Mouse (Mus musculus) left cerebral cortex, postnatal 25 days (tissue): ENCODE data around the gene Gaa. TPM values are rescaled to one million over a fixed set of nuclear protein-coding genes. Genes with fewer than 3 reads are reported as not detected.
"Not testable (repeated sequence)": the region's sequence is repeated elsewhere in the genome, so short reads cannot be mapped to it uniquely, and the experiment has no call there.

ENCODE experiments used
- DNase-seq, 2 experiments: peaks; one replicate each; pipeline ENCODE4 v3.0.0; 2022; ENCODE audit warnings: low spot score in 2 of 2, mixed read lengths in 1 of 2
- intact Hi-C: fragments of 180-260 bp; cut with DNase I; formaldehyde crosslinking; loops from one replicate; pipeline ENCODE4 v1.15.1; 2025
- total RNA-seq, 2 experiments: library from RNA; stranded (reverse); gene quantifications; 2 replicates each; pipeline ENCODE4 v1.2.3; 2021

The Gaa gene
- total RNA-seq, 2 experiments from 2014 or later: 232 to 233 TPM

DNA sequence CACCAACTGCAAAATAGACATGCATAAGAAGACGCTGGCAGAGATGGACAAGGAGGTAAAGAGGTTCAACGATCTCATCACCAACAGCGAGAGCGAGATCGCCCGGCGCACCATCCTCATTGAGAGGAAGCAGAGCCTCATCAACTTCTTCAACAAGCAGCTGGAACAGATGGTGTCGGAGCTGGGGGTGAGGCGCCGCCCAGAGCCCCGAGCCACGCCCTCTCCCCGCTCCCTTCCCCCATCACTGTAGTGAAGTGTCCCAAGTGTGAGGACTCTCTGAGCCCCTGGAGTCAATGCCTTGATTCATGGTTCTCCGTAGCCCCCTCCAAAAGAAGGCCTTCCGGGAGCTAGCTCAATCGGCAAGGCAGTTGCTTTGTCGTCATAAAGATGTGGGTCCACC, 16.7 kb upstream of the Gaa start:
- DNase-seq: no peak
- intact Hi-C loops: no loop called here

DNA sequence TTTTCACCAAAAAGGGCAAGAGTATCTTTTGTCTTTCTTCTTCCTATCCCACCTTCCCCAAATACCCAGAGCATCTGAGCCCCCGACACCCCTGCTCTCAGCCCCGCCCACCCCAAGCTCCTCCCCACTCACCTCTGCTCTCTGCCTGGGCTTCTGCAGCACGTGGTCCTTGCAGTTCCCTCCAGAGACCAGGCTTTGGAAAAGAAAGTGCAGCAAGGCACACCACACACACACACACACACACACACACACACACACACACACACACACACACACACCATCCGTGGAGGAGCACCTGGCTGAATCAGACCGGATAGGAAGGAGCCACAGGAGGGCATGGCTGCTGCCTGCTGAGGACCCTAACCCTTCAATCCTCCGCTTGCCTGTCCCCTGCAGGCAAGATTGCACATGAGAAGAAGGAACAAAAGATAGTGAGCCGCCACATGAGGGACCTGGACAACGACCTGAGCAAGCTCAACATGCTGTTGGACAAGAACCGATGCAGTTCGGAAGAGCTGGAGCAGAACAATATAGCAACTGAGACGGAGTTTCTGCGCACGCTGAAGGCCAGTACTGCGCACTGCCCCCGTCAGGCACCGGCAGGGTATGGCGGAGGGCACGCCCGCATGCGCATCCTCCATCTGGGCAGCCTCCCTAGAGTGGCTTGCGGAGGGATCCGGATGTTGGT, 14.7 kb upstream of the Gaa start:
- intact Hi-C loops: no loop called here
- DNase-seq: no peak

- DNase-seq, intact Hi-C loops: not testable (repeated sequence)
Measured at GRCm38 (mm10) chr11:119256557-119256956, 11.1 kb upstream of the Gaa start.

DNA sequence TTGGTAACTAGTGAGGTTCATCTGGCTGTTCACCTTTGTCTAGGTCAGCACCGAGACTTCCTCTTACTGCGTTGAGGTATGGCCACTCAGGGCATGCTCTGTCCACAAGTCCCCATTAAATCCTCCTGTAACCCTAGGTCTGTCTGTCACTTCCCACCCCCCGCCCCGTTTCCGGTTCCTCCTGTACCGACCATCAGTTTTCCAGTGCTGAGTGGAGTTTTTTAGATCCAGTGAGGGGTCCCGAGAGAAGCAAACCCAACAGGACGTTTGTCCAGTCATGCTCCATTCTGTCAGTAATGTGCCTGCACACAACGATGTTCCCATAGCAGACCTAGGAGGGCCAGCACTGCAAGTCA, 9.5 kb upstream of the Gaa start:
- no peak for DNase-seq
- intact Hi-C loops: no loop called here

DNA sequence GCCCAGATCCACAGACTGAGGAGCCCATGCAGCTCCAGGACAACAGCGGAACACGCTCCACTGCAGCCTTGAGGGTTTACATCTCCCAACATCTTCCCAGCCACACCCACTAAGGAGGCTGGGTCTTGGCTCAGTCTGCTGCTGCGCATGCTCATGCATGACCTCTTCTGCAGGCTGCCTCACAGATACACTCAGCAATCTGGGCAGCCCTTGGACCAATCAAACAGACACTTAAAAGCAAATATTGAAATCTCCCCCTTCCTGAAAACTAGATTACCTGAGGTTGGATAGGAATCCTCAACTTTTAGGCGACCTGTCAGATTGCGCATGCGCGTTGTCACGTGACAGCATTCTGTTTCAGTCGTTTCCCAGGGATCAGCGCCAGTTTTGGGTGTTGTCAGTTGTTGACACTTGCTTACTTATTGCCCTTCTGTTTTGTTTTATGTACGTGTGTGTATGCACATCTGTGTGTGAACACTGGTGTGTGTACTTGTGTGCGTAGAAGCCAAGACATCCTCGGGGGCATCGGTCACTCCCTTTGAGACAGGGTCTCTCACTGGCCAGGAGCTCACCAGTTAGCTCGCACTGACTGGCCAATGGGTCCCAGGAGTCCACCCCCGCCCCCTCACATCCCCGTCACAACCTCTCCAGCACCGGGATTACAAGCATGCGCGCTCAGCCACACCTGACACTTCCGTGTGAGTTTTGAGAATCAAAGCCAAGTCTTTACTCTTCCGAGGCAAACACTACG, 8.9 kb upstream of the Gaa start:
- intact Hi-C loops: no loop called here
- peak; percentile 56 to 65 for DNase-seq

GRCm38 (mm10) chr11:119259977-119260376, 7.7 kb upstream of the Gaa start:
- intact Hi-C loops: no loop called here
- DNase-seq: no peak

GRCm38 (mm10) chr11:119264413-119264812, 3.3 kb upstream of the Gaa start:
- no peak for DNase-seq
- intact Hi-C loops: no loop called here

- intact Hi-C loops: no loop called here
Measured at GRCm38 (mm10) chr11:119265811-119266210, 1.9 kb upstream of the Gaa start.

DNA sequence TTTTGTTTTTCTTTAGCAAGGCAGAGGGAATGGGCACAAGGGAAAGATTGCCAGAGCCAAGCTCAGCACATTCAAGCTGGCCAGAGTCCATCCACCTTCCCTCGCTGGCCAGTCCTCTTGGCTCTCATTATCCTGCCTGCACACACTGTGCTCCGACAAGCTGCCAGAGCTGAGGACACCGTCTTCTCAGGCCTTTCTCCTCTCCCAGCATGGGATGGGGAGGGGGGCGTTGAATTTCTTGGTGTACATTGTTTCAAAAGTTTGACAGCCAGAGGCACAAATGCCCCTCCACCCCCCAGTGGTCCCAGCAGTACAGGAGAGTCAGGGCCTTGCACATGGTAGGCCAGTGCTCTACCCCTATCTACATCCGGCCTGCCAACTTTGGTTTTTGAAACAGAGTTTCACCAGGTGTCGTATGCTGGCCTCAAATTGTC, 429 bp upstream of the Gaa start:
- peak; percentile 37 to 38 for DNase-seq
- intact Hi-C loops: no loop called here

More at GRCm38 (mm10) chr11:119265811-119266210, 1.9 kb upstream of the Gaa start:
- no peak for DNase-seq

GRCm38 (mm10) chr11:119268557-119269195, 989 bp downstream of the Gaa start:
- DNase-seq: peak; percentile 75 to 85
- intact Hi-C loops: no loop called here

DNA sequence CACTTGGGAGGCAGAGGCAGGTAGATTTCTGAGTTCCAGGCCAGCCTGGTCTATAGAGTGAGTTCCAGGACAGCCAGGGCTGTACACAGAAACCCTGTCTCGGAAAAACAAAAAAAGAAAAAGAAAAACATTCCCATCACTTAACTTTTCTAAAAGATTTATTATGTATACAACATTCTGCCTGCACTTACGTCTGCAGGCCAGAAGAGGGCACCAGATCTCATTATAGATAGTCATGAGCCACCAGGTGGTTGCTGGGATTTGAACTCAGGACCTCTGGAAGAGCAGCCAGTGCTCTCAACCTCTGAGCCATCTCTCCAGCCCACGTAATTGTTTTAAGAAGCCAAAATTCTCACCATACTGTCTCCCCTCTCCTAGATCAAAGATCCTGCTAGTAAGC, 4.8 kb downstream of the Gaa start:
- intact Hi-C loops, DNase-seq: not testable (repeated sequence)

- DNase-seq: no peak
- intact Hi-C loops: no loop called here
Measured at GRCm38 (mm10) chr11:119273186-119273930, 5.7 kb downstream of the Gaa start.

GRCm38 (mm10) chr11:119281030-119281429, 13.3 kb downstream of the Gaa start:
- intact Hi-C loops: no loop called here
- no peak for DNase-seq

GRCm38 (mm10) chr11:119285791-119286527, 18.3 kb downstream of the Gaa start:
- intact Hi-C loops: no loop called here
- DNase-seq: no peak

GRCm38 (mm10) chr11:119287207-119287992, 19.7 kb downstream of the Gaa start:
- peak in 1 of 2 experiments; percentile 41 for DNase-seq
- intact Hi-C loops: no loop called here

DNA sequence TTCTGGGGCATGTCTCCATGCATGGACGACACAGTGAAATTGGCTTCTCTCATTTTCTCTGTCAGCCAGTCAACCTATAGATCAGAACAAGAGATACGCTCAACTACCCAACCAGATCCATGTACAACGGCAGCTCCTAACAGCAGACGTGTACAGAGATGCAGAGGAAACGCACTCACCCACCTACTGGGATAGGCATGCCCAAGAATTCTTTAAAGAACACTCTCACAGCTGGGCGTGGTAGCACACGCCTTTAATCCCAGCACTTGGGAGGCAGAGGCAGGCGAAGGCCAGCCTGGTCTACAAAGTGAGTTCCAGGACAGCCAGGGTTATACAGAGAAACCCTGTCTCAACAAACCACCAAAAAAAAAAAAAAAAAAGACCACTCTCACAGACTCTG, 25.2 kb downstream of the Gaa start:
- intact Hi-C loops, DNase-seq: not testable (repeated sequence)

DNA sequence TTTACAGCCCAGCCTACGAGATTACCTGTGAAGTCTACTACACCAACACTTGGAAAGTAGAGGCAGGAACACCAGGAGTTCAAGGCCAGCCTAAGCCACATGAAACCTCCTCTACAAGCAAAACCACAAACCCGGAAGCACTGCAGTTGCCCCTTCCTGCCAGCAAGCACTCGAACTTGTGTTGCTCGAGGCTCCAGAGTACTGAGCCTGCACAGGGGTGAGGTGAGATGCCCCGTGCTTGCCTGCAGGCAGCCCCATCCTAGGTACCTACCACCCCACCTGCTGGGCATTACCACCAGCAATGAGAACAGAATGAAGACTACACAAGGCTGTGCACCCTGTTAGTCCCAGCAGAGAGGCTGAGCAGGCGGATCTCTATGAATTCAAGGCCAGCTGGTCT, 30.3 kb downstream of the Gaa start:
- intact Hi-C loops: no loop called here
- DNase-seq: no peak

- intact Hi-C loops: no loop called here
- no peak for DNase-seq
Measured at GRCm38 (mm10) chr11:119298917-119299316, 31.2 kb downstream of the Gaa start.
